Mouse (Mus musculus) T-helper 2 cell (primary cell): ENCODE data around the gene 4933428G20Rik.

Experiments used
- in situ Hi-C: fragments of 300-600 bp; cut with MboI, MseI; formaldehyde crosslinking; loops from one replicate; pipeline ENCODE4 v1.15.1; 2025; ENCODE audit warnings: high pct_unique_total_duplicates

The 4933428G20Rik gene

DNA sequence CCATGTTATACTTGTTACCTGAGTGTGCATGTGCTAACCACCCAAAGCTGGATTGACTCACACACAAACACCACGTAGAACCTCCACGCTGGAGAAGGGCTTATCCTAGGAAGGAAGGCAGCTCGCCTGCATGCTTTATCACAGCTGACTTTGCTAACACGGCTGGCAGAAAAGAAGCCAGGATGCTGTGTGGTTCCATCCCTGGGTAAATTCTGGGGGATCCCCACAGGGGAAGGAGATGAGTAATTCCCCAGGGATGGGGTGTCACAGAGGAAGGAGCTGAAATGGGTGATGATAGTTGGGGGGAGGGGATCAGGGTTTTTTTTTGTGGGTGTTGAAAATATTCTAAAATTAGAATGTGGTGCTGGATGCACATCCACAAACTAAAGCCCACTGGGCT lies 5.6 kb upstream of the 4933428G20Rik start:
- in situ Hi-C loops: no loop called here

GRCm38 (mm10) chr11:97502846-97503245 lies 2.7 kb upstream of the 4933428G20Rik start:
- in situ Hi-C loops: no loop called here

DNA sequence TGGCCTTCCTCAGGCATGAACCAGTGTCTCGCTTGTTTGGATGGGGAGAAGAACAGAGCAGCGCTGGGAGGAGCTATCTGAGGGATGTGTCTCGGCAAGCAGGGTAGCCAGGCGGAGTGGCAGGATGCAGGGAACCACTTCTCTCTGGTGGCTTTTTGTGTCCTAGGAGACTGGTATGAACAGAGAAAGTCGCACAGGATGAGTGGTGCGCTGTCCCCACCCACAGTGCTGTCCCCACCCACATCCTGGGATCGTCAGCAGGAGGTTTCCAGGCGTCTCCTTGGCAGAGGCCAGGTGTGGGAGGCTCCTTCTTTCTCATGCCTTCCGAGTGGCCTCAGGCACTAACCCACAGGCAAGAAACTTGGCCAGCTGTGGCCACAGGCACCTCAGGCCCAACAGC lies 2.2 kb upstream of the 4933428G20Rik start:
- in situ Hi-C loops: no loop called here

DNA sequence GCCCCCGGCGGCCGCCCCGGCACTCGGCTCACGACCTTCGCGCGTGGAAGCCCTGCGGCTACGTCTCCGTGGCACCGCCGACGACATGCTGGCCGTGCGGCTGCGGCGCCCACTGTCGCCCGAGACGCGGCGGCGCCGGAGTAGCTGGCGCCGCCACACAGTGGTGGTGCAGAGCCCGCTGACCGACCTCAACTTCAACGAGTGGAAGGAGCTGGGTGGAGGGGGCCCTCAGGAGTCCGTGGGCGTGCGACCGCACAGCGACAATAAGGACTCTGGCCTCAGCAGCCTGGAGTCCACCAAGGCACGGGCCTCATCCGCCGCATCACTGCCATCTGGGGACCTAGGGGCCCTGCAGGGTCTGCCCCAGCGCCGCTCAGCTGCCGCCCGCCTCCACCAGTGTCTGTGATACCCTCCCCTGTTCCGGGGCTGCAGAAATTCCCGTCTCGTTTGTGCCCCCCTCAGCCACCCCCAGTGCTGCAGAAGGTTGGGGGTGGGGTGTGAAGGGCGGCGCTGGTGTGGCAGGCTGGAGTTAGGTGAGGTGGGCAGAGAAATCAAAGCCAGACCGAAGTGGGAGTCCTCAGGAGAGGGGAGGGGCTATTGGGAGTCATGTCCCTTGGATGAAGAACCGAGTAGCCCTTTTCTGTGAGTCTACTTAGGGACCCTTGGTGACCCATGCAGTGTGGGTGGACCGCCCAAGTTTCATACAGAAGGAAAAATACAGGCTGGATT lies 744 bp upstream of the 4933428G20Rik start:
- in situ Hi-C loops: no loop called here

GRCm38 (mm10) chr11:97497543-97497942 lies 2.6 kb downstream of the 4933428G20Rik start:
- in situ Hi-C loops: no loop called here

GRCm38 (mm10) chr11:97492836-97493235 lies 7.3 kb downstream of the 4933428G20Rik start:
- in situ Hi-C loops: no loop called here

DNA sequence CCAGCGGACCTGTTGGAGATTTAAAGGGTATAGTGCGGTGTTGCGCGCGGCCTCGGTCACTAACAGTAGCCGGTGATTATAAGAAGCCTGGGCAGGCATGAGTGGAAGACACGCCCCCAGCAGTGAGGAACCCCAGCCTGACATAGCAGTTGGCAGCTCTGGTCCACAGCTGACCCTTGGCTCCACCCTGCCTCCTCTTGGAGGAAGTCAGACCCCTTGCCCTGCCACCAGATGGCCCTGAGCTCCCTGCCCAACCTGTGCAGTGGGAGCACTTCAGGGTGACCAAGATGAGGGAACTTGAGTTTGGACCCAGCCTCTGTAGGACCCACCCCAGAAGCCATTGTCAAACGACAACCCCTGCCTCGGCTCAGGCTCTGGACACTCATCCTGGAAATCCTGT lies 8.5 kb downstream of the 4933428G20Rik start:
- in situ Hi-C loops: no loop called here

DNA sequence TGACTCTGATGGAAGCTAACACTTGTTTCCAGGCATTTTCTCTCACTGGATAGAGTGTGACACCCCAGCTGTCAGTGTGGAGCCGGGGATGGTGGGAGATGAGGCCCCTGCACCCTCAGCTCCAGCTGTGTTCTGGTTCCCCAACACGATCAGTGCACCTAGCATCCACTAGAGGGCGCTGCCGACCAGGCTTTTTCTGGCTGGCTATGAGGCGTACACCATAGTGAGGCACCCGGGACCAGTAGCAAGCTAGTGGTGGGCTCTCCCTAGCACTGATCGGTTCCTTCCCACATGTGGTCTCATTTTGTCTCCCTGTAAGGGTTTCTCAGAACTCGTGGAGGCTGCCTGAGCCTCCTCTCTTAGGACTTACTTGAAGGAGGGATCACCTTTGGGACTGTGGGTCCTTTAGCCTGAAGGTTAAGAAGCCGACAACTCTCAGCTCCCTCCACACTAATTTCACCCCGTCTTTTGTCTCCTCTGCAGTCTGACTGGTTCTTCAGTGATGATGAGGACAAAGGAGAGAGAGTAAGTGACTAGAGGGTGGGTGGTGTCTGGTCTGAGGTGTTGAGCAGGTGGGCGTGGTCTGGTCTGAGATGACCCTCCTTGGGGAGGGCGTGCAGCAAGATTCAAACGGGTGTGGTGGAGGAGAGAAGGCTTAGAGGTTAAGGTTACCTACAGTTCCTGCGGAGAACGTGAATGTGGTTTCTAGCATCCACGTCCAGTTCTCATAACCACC lies 10.4 kb downstream of the 4933428G20Rik start:
- in situ Hi-C loops: loop anchor here (10.0 kb wide), 1 partner anchor 85 kb away; the partner anchor contains the start of gene Srcin1

DNA sequence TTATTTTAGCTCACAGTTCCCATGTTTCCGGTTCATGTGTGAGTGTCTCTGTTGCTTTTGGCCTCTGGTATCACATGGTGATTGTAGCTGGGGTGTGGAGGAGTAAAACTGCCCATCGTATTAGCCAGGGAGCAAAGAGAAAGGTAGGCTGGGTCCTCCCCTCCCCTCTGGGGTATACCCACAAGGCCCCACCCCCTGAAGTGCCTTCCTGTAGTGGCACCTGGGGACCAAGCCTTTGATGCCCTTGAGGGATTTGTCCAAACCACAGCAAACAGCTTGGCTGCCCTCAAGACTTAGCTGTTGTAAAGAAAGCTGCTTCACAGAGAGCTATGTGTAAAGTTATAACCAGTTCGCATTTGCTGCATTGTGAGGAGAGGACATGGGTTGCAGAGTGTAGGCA lies 12.5 kb downstream of the 4933428G20Rik start:
- in situ Hi-C loops: loop anchor here (10.0 kb wide), 1 partner anchor 87 kb away; the partner anchor contains the start of gene Srcin1

GRCm38 (mm10) chr11:97485661-97486060 lies 14.5 kb downstream of the 4933428G20Rik start:
- in situ Hi-C loops: loop anchor here (10.0 kb wide), 1 partner anchor 89 kb away; the partner anchor contains the start of gene Srcin1

DNA sequence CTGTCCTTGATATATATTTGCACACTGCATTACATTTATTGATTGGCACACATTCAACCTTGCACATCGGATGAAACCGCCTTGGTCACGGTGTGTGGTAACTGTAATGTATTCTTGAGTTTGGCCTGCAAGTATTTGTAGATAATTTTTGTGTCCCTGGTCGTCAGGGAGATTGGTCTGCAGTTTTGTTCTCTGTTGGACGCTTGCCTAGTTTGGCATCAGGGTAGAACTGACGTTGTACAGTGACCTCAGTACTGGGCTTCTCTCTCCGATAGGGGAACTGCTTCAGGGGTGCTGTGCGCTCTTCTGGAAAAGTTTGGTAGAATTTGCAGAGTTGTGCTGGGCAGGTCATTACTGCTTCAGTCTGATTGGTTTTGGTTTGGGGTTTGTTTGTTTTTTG lies 20.3 kb downstream of the 4933428G20Rik start:
- in situ Hi-C loops: loop anchor here (10.0 kb wide), 1 partner anchor 95 kb away; the partner anchor contains the start of gene Srcin1

- in situ Hi-C loops: no loop called here
Observed at GRCm38 (mm10) chr11:97479085-97479484, 21.1 kb downstream of the 4933428G20Rik start.

GRCm38 (mm10) chr11:97478345-97478744 lies 21.8 kb downstream of the 4933428G20Rik start:
- in situ Hi-C loops: no loop called here

DNA sequence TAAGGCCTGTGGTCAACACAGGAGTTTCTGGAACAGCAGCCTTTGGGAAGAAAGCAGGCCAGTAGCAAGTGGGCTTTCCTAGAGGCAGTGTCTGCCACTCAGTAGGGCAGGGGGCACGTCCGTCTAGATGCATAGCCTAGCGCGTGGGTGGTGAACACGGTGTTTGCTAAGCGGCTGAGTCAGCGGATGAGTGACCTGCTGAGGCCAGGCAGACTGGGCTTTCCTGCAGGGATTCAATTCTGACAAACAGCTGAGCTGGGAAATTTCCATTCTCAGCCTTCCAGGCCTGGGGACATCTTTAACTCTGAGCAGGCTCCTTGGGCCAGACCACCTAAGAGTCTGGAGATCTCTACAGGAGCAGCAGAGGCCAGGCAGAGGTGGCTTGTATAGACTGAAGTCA lies 22.7 kb downstream of the 4933428G20Rik start:
- in situ Hi-C loops: no loop called here

GRCm38 (mm10) chr11:97476334-97477095 lies 23.6 kb downstream of the 4933428G20Rik start:
- in situ Hi-C loops: no loop called here

DNA sequence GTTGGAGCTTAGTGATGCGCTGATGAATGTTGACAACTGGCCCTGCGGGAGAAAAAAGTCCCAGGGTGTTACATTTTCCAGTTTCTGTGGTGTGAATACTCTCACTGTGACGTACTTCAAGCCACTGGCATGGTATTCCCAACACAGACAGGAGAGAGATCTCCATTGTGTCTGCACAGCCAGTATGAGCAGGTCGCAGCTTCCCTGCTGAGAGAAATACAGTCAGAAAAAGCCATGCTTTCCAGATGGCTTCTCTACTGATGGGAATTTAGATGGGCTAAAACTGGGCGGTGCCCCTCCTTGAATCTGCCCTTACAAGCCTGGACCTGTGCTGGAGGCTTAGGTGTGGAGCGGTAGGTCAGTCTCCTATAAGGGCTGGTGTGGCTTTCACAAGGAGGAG lies 28.9 kb downstream of the 4933428G20Rik start:
- in situ Hi-C loops: no loop called here

- in situ Hi-C loops: loop anchor here (5.0 kb wide), 2 partner anchors 43 to 113 kb away; no protein-coding TSS in a partner anchor
Observed at GRCm38 (mm10) chr11:97469828-97470227, 30.3 kb downstream of the 4933428G20Rik start.

GRCm38 (mm10) chr11:97468639-97469287 lies 31.4 kb downstream of the 4933428G20Rik start:
- in situ Hi-C loops: loop anchor here (5.0 kb wide), 2 partner anchors 41 to 111 kb away; no protein-coding TSS in a partner anchor

DNA sequence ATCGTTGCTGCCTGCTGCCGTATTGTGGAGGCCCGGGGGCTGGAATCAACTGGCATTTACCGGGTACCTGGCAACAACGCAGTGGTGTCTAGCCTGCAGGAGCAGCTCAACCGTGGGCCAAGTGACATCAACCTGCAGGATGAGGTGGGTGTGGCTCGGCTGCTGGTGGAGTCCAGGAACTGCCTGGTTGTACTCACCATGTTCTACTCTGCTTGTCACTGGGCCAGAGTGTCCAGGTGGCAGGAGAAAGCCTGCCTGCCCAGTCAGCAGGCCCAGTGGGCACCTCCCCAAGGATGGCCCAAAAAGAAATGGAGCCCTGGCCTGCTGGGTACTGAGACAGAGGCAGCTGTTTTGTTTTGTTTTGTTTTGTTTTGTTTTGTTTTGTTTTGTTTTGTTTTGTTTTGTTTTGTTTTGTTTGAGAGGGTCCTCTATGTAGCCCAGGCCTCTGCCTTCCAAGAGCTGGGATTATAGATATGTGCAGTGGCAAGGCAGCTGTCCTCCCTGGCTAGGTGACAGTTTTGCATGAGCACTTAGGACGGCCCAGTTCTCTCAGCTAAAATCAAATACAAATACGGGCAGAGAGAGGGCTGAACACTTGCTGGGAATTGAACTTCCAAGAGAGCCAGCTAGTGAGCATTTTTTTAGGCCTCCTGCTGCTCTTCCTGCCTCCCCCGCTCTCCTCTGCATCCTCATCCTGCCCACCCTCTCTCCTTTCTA lies 33.5 kb downstream of the 4933428G20Rik start:
- in situ Hi-C loops: loop anchor here (5.0 kb wide), 2 partner anchors 39 to 109 kb away; no protein-coding TSS in a partner anchor

DNA sequence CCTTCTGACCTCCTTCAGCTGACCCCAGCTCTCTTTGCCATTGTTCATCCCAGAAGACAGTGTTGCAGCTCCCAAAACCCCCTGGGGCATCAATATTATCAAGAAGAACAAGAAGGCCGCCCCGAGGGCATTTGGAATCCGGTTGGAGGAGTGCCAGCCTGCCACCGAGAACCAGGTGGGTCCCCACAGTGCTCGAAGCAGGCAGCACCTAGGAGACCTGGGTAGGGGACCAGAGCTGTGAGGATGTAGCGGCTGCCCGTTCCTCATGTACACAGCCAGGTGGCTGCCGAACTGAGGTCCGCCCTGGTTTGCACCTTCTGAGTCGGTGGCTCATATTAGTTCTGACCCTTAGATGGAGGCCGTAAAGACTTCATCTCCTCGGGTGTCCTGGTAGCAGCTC lies 34.2 kb downstream of the 4933428G20Rik start:
- in situ Hi-C loops: loop anchor here (5.0 kb wide), 2 partner anchors 39 to 109 kb away; no protein-coding TSS in a partner anchor
